Mouse (Mus musculus) c-Kit-positive CD71-positive TER-119-negative erythroid progenitor cells, embryonic 14.5 days (primary cell): Measurements from ENCODE around the gene Adamts3.

ENCODE experiments used
- DNase-seq: peaks from one replicate; pipeline ENCODE4 v3.0.0-alpha.2; 2013; ENCODE audit warnings: low read depth

Gene Adamts3

GRCm38 (mm10) chr5:89709459-89709858 is 173.7 kb downstream of the Adamts3 start:
- no peak for DNase-seq

DNA sequence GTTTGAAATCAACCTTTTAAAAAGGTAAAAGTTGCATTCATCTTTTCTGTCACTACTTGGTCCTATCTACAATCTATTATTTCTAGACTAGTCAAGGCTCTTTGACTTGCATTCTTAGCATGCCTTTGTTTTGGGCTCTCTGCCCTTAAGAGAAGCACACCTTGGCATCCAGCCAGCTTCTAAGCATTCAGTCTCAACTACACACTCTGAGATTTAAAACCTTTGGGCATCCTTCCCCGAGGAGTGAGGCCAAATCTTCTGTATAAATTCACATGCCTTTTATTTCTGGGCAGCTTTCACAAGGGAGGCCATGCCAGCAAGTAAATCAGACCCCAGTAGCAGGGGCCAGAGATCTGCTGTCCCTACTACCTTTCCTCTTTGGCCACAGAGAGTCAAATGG is 178.9 kb downstream of the Adamts3 start:
- no peak for DNase-seq

- DNase-seq, result no peak
These were observed 181.7 kb downstream of the Adamts3 start for GRCm38 (mm10) chr5:89701241-89702007.

DNA sequence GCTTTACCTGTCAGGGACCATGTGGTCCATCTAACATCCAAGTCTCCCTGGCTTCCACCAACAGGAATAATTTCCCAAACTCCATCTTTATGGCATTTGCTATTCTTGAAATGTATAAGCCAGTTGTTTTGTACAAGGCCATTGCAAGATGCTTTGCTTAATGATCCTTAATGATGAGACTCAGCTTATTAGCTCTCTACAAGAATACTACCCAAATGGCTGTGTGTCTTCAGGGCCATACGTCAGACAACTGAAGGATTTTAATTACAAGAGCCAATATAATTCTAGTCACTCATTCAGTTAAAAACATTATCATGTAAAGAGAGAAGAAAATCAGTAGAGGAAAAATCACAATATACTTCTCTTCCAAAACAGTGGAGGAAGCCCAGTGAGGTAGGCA is 195.3 kb downstream of the Adamts3 start:
- DNase-seq, result no peak

DNA sequence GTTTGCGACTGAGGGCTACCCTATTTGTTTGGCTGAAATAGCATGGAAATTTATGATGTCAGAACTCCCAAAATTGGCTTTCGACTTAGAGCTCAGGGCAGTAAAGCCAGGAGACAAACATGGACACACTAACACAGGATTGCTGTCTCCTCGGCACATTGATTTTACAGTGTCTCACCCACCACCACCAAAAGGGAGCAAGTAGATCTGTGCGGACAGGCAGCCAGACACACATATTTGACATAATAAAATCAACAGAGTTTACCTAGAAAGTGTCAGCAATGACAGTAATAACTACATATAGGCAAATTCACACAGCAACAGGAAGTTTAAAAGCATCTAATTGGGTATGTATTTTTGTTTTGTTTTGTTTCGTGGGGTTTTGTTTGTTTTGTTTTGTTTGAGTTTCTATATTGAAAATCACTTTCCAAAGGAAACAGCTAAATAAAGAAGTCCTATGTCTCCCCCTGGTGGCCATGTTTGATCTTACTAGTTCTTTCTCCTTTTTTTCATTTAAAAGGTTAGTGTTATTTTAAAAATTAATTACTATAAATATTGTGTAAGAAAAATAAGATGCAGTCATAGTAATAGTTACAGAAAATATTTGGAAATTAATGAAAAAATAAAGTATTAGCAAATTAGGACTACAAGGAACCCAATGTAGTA is 203.1 kb downstream of the Adamts3 start:
- DNase-seq, result peak; percentile 53

- DNase-seq, result no peak
These were observed 205.0 kb downstream of the Adamts3 start for GRCm38 (mm10) chr5:89678148-89678547.

GRCm38 (mm10) chr5:89674066-89674848 is 208.9 kb downstream of the Adamts3 start:
- DNase-seq, result peak; percentile 4

DNA sequence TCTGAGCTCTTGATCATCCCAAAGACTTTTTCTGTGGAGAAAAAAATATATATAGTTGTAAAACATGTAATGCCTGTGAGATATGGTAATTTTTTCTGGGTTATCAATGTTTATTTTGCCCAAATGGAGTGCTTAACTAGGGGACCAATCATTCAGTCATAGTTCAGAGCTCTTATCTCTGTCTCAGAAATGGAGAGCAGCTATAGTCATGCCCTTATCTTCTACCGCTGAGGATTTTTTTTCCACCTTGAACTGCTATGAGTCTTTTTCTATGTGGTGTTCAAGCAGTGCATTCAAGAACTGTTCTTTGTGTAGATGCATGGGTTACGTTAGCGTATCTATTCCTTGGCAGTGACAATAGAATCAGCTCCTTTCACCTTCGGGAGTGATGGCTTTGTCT is 210.2 kb downstream of the Adamts3 start:
- DNase-seq, result no peak

DNA sequence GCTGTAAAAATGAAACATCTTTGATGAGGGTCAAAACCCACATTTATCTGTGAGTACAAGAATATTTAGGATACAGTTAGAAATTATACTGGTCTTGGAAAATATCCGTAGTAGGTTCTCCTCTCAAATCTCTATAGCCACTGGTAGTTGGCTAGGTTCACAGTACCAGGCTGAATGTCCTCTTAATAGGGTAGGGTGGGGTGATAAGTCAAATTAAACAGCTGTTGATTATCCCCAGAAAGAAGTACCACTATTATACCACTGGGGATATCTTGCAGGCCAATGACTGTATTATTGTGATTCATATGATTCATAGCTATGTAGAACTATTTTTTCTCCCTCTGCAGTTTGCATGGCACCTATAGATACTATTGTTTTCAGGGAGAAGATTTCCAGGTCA is 228.8 kb downstream of the Adamts3 start:
- DNase-seq, result no peak

- no peak for DNase-seq
These were observed 229.3 kb downstream of the Adamts3 start for GRCm38 (mm10) chr5:89653862-89654261.

- no peak for DNase-seq
These were observed 236.2 kb downstream of the Adamts3 start for GRCm38 (mm10) chr5:89646940-89647339.

DNA sequence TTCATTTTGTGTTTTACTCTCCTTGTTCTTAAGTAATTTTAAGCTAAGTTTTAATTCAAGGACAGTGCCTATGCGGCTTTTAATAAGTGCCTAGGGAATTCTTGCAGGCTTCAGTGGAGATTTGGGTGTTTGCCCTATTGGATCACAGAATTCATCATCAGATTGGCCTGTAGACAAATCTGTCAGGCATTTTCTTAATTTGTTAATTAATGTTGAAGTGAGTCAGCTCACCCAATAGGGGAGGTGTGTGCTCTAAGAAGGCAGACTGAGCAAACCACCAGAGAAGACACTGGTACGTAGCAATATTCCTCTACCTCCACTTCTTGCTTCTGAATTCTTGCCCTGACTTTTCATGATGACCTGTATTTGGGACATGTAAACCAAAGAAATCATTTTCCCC is 247.7 kb downstream of the Adamts3 start:
- no peak for DNase-seq

DNA sequence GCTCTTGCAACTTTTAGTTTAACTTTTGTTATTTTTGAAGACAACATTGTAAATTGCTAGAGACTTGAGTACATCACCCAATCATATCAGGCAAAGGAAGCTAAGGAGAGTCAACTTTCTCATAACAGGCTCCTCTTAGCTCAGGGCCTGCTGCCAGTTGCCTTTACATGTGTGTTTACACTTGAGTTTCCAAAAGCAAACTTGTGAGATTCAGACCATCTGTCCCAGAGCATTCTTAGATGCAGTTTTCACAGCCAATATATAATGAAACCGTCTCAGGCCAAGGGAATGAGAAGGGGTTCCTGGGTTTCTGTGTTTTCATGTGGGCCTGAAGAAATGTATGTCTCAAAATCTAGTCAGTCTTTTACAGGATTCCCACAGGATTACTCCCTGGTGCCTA is 251.5 kb downstream of the Adamts3 start:
- no peak for DNase-seq
